Mouse (Mus musculus): ENCODE measurements around the gene Sphk1.
"Not testable (repeated sequence)": the region's sequence is repeated elsewhere in the genome, so short reads cannot be mapped to it uniquely, and the experiment has no call there.

Sphk1 gene

GRCm38 (mm10) chr11:116530187-116531147, at the start of gene Sphk1:
Gene Sphk1 (plus strand): TSS chr11:116530925.
- no peak for DNase-seq (ENCODE audit: low read depth in 2 of 2, low spot score in 2 of 2)

GRCm38 (mm10) chr11:116480975-116481374, 49.8 kb upstream of the Sphk1 start:
- no peak for DNase-seq (ENCODE audit: low read depth in 2 of 2, low spot score in 2 of 2)

DNA sequence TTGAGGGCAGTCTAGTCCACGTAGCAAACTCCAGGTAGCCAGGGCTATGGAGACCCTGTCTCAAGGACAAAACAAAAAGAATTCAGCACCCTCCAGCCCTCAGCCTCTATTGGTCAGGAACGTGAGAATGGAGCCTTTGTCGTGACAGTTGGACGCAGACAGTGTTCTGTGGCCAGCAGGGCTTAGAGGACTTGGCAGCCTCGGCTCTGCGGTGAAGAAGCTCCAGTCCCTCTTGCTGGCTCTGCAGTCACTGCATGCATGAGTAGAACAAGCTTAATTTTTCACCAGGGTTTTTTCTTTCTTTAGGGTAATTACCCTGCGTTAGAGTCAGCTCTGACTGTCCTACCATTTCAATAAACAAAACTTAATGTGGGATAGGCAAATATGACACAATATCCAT, 48.9 kb upstream of the Sphk1 start:
- DNase-seq (ENCODE audit: low read depth in 2 of 2, low spot score in 2 of 2) = no peak

DNA sequence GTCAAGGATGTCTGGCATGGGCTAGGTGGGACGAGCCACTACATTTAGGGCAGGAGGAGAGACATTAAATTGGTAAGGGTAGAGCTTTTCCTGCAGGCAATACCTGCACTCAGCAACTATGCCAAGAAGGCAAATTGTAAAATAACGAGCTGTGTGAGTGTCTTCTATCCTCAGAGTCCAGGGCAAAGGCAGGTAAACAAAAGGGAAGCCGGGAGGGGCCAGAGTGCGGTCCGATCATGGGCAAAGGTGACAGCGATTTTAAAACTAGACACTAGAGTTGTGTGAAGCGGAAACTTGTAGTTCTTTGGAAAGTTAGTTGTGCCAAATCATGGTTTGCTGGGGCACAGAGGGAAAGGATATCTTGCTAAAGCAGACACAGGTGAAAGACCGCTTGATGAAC, 46.5 kb upstream of the Sphk1 start:
- DNase-seq (ENCODE audit: low read depth in 2 of 2, low spot score in 2 of 2) = no peak

DNA sequence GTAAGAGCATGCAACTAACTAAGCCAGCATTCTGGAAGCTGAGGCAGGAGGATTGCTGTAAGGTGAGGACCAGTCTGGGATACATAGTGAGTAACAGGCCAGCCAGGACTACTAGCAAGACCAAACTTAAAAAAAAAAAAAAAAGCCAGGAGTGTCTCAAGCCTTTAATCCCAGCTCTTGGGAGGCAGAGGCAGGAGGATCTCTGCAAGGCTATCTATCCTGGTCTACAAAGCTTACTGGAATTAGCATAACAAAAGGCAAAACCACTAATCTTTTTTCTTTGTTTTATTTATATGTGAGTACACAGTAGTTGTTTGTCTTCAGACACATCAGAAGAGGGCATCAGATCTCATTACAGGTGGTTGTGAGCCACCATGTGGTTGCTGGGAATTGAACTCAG, 42.5 kb upstream of the Sphk1 start:
- DNase-seq (ENCODE audit: low read depth in 2 of 2, low spot score in 2 of 2) = no peak

GRCm38 (mm10) chr11:116488693-116489375, 41.9 kb upstream of the Sphk1 start:
- DNase-seq (ENCODE audit: low read depth in 2 of 2, low spot score in 2 of 2) = peak in 1 of 2 experiments; percentile 9

GRCm38 (mm10) chr11:116489771-116490231, 40.9 kb upstream of the Sphk1 start:
- peak in 1 of 2 experiments; percentile 26 for DNase-seq (ENCODE audit: low read depth in 2 of 2, low spot score in 2 of 2)

- peak; percentile 74 to 83 for DNase-seq (ENCODE audit: low read depth in 2 of 2, low spot score in 2 of 2)
Measured at GRCm38 (mm10) chr11:116490232-116491107, 40.3 kb upstream of the Sphk1 start.

GRCm38 (mm10) chr11:116491338-116491737, 39.4 kb upstream of the Sphk1 start:
- no peak for DNase-seq (ENCODE audit: low read depth in 2 of 2, low spot score in 2 of 2)

- DNase-seq (ENCODE audit: low read depth in 2 of 2, low spot score in 2 of 2) = not testable (repeated sequence)
Measured at GRCm38 (mm10) chr11:116492507-116492906, 38.2 kb upstream of the Sphk1 start.

DNA sequence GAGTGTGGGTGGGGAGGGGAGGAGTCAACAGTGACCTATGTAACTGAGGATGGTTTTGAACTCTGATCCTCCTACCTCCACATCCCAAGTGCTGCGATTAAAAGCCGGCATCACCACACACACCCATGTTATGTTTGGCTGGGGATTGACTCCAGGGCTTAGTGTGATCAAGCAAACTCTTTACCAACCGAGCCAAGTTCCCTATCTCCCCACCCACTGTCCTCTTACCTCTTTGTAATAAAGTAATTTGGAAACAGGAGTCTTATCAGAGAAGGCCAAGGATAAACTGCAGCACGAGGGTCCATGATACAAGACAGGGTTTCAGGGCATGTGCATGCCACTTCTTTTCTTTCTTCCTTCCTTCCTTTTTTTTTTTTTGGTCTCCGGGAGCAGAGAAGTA, 37.5 kb upstream of the Sphk1 start:
- DNase-seq (ENCODE audit: low read depth in 2 of 2, low spot score in 2 of 2) = no peak

GRCm38 (mm10) chr11:116493795-116494252, 36.9 kb upstream of the Sphk1 start, which contains the start of gene Prpsap1:
Gene Prpsap1 (minus strand): TSS chr11:116494202.
- peak; percentile 29 to 54 for DNase-seq (ENCODE audit: low read depth in 2 of 2, low spot score in 2 of 2)

DNA sequence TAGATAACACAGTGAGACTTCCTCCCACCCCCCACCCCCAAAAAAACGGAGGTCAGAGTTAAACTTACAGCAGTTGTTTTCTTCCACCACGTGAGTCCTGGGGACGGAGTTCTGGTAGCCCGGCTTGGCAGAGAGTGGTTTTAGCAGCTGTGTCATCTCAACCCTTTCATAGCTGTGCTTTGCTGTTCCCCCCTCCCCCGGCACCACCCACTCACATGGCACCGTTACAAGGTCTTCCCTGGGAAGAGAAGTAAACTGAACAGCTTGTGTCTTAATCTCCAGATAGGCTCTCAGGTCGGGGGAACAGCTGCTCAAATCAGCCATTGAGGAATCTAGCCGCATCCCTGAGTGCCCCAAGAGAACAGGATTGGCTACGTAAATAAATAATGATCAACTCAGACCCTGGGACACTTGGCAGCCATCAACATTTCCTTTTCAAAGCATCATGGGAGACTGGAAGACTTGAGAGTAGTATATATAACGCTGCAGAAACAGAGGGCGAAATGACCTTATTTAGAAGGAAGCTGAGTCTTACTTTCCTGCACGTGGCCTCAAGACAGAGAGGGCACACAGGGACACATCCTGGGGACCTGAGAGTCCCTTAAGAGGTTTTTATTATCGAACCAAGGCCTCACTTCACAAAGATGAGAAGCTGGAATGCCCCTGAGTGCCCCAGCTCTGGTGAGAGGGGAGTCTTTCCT, 36.1 kb upstream of the Sphk1 start:
- DNase-seq (ENCODE audit: low read depth in 2 of 2, low spot score in 2 of 2) = no peak

GRCm38 (mm10) chr11:116497313-116497712, 33.4 kb upstream of the Sphk1 start:
- no peak for DNase-seq (ENCODE audit: low read depth in 2 of 2, low spot score in 2 of 2)

DNA sequence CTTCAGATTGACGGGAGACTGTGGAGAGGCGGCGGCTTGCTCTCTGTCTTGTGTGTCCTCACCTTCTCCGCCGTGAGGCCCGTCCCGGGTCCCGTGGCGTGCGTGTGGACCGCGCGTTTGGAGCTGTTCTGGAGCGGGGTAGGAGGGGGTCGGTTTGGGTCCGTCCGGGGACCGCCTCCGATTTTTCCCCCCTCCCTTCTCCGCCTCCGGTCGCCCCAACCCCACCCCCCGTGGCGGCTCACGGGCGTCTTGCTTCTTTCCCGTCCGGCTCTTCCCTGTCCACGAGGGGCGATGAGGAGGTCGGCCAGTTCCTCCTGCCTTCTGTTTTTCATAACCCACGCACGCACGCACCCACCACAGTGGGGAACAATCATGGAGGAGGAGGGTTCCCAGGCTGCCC, 32.1 kb upstream of the Sphk1 start:
- DNase-seq (ENCODE audit: low read depth in 2 of 2, low spot score in 2 of 2) = no peak

- no peak for DNase-seq (ENCODE audit: low read depth in 2 of 2, low spot score in 2 of 2)
Measured at GRCm38 (mm10) chr11:116499018-116499417, 31.7 kb upstream of the Sphk1 start.

DNA sequence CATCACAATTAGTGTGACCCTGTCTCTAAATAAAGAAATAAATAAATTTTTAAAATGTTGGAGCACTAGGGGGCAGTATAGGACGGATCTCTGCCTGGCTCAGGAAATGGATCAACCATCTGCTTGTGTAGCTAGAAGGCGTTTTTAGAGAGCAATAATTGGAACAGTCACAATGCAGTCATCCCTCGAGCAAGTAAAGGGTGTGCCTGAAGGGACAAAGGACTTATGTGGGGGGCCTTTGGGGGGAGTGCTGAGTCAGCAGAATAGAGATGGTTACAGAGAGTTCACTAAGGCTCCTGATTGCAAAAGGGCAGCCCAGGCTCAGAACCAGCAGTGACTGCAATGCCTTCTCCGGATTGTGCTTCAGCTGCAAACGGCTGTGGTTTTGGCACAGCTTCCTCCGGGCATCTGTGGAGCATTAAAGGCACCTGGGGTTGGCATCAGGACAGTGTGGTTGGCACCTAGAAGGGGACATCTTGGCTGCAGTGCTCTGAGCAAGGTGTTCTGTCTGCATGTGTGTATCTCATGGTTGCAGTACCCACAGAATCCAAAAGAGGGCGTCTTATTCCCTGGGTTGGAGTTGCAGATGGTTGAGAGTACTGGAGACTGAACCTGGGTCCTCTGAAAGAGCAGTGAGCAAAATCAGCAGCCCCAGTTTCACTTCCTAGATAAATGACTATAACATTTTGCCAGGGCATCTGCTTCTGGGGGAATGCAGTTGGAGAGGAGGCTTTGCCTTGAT, 29.5 kb upstream of the Sphk1 start:
- DNase-seq (ENCODE audit: low read depth in 2 of 2, low spot score in 2 of 2) = peak in 1 of 2 experiments; percentile 5

- no peak for DNase-seq (ENCODE audit: low read depth in 2 of 2, low spot score in 2 of 2)
Measured at GRCm38 (mm10) chr11:116504516-116504915, 26.2 kb upstream of the Sphk1 start.

DNA sequence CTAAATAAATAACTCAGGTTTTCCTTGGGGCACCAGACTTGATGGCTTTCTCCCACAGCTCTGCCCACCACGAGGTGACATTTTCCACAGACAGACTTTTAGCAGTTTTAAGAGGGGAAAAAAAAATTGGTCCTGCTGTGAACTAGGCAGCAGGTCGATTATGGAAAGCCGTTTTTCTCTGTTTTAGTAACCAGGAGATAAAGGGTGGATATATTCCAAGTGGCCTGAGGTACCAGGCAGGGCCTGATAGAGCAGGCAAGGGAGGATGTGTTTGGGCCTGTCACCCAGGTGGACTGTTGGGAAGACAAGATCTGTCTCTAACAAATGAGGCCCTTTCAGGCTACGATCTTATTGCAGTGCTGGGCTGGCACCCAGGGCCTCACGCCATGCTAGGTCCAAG, 25.2 kb upstream of the Sphk1 start:
- DNase-seq (ENCODE audit: low read depth in 2 of 2, low spot score in 2 of 2) = no peak

Measured in CD8-positive naive resting alpha-beta T cell, adult 2 months (primary cell).